Mouse (Mus musculus): ENCODE results near the gene Ugt2b35.

DNA sequence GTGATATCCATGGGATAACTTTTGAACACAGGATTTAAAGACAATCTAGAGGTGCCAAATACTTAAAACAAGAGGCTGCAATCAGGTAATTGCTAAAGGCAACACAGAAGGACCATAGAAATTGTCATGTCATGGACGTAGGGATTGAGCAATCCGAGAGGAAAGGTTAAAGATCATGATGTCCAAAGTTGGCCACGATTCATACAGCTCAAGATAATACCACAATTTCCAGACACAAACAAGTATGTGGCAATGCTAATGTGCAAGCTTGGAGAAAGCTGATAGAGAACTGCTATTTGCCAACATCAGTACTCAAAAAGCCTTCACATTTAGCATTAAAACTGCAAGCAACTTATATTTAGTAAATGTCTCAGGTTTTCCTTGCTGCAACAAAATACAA lies 26.7 kb downstream of the Ugt2b35 start:
- TF ChIP-seq CTCF (IDR thresholded peaks at IDR 0.05; ENCODE audit: low read depth, low read length) (no peak), POLR2A (IDR thresholded peaks at IDR 0.05; ENCODE audit: extremely low read depth, insufficient read depth, low read length) (no peak)

Data from liver, adult 2 months (tissue).